ENCODE assay signal across 8 mouse cellular contexts in the genomic region with DNA sequence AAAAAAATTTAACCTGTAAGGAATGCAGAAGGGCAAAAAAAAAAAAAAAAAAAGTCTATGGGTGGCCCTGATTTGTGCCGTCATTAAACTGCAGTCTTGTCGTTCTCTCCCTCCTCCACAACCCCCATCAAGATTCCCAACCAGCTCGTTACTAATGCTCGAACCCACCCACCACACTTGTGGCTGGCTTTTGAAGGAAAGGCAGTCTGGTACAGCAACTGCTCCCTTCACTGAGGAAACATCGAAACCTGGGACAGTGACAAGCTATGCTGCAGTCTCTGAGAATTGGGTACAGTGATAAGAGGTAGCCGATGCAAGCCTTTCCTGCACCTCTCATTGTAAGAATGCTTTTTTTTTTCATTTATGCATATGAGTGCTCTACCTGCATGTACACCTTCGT. TPM values are rescaled to one million over a fixed set of nuclear protein-coding genes. Genes with fewer than 3 reads are reported as not detected.
DNase-seq lines count a peak whose midpoint lies in the region; ATAC-seq lines count a peak whose summit lies in the region.

No protein-coding gene starts in this region.

- peaks cover 41% of the 10 kb centered on the region for H3K36me3 ChIP-seq in heart, embryonic 13.5 days

- H3K27ac ChIP-seq in heart, embryonic 13.5 days (replicated peaks), result peak overlapping the region; percentile 93; the same call in 1 of the 2 replicates

- peak overlapping the region; percentile 99; the same call in 1 of the 2 replicates for H3K9ac ChIP-seq in heart, embryonic 13.5 days

- DNase-seq in heart, adult 11 months, result no peak
- DNase-seq in right cerebral cortex, adult 2 months (ENCODE audit: low spot score in 2 of 2), result peak; percentile 25
- DNase-seq in right cerebral cortex, postnatal 4 days, result no peak
- peak; percentile 67 for DNase-seq in layer of hippocampus, adult 9-11 months
- no peak for DNase-seq in ovary, adult 18-20 months (ENCODE audit: low spot score)
- no peak for DNase-seq in kidney, adult 8-10 months
- no peak for DNase-seq in adrenal gland, postnatal 25 days

- no peak for ATAC-seq in heart, embryonic 13.5 days (ENCODE audit: extremely low read depth, insufficient number of reproducible peaks, low FRiP score, low TSS enrichment)

- H3K4me3 ChIP-seq in heart, embryonic 13.5 days, result no peak overlapping the region; the same call in 1 of the 2 replicates

- no peaks in the 10 kb centered on the region for H3K9me3 ChIP-seq in heart, embryonic 13.5 days

- 77% methylated on average over 7 of the region's 7 CpGs for WGBS in heart, embryonic 13.5 days

- peak overlapping the region; percentile 85 for H3K4me2 ChIP-seq in heart, embryonic 13.5 days

- peaks cover 36% of the 10 kb centered on the region for H3K4me1 ChIP-seq in heart, embryonic 13.5 days

- no peaks in the 10 kb centered on the region for H3K27me3 ChIP-seq in heart, embryonic 13.5 days (replicated peaks)

RNA-seq across cellular contexts. Expression of a gene that starts 0.8 kb away (rescaled TPM):
- polyA plus RNA-seq in heart, embryonic 13.5 days (2015; fragmentation: Nextera tagmentation; extraction: Ambion mirVana), result 172 and 209 TPM in 2 replicates
- total RNA-seq in adrenal gland, postnatal 25 days (2021), result 162 and 189 TPM in 2 replicates

RNA-seq across cellular contexts. Expression of a gene that starts 24.4 kb away (rescaled TPM):
- polyA plus RNA-seq in heart, embryonic 13.5 days (2015; fragmentation: Nextera tagmentation; extraction: Ambion mirVana), result 10.9 and 12.1 TPM in 2 replicates
- 13.0 and 15.4 TPM in 2 replicates for total RNA-seq in adrenal gland, postnatal 25 days (2021)

Comparison
In these comparisons a context has a peak if more than half of its experiments do, and no peak if none do; other contexts are left out.
1. DNase-seq: peak in right cerebral cortex, adult 2 months (2 of 2) and layer of hippocampus, adult 9-11 months (single experiment); none in heart, adult 11 months (single experiment), right cerebral cortex, postnatal 4 days (single experiment), ovary, adult 18-20 months (single experiment), kidney, adult 8-10 months (0 of 2) and adrenal gland, postnatal 25 days (single experiment).